Mouse (Mus musculus) megakaryocyte, embryonic 14.5 days (primary cell): Measurements from ENCODE around the gene Zfand4.

Experiments
- FLI1 ChIP-seq: IDR thresholded peaks from 2 replicates; pipeline ENCODE4 v1.6.1; 2012; ENCODE audit warnings: low read length, inconsistent platforms, mixed read lengths
- GATA1 ChIP-seq: IDR thresholded peaks from 3 replicates; pipeline ENCODE4 v1.6.1; 2012; ENCODE audit warnings: mixed read lengths, low read length, inconsistent platforms, borderline replicate concordance

GRCm38 (mm10) chr6:116240371-116240770 is 23.7 kb upstream of the Zfand4 start:
- no peak for TF ChIP-seq GATA1
- no peak for TF ChIP-seq FLI1
